Mouse (Mus musculus) neural tube, embryonic 13.5 days (tissue): Measurements from ENCODE around the gene Chrna4. TPM values are rescaled to one million over a fixed set of nuclear protein-coding genes. Genes with fewer than 3 reads are reported as not detected.

ENCODE experiments used
- ATAC-seq: fragments of 200-750 bp; cut with Nextera tagmentation; 2 replicates; pipeline ENCODE4 v1.8.0; 2017; ENCODE audit warnings: low read depth, mild to moderate bottlenecking, moderate TSS enrichment, moderate library complexity
- H3K27ac ChIP-seq: fragments of 300-500 bp; sonication (generic); replicated peaks from 2 replicates; pipeline ENCODE4 v1.5.1; 2015; ENCODE audit warnings: moderate library complexity, mild to moderate bottlenecking, inconsistent platforms
- H3K27me3 ChIP-seq: fragments of 300-500 bp; sonication (generic); 2 replicates; pipeline ENCODE4 v1.6.1; 2015; ENCODE audit warnings: mild to moderate bottlenecking, inconsistent platforms
- H3K36me3 ChIP-seq: fragments of 300-500 bp; sonication (generic); 2 replicates; pipeline ENCODE4 v1.6.1; 2015; ENCODE audit warnings: mild to moderate bottlenecking, inconsistent platforms
- H3K4me1 ChIP-seq: fragments of 300-500 bp; sonication (generic); replicated peaks from 2 replicates; pipeline ENCODE4 v1.6.1; 2015; ENCODE audit warnings: inconsistent platforms
- H3K4me2 ChIP-seq: fragments of 300-500 bp; sonication (generic); 2 replicates; pipeline ENCODE4 v1.6.1; 2015; ENCODE audit warnings: inconsistent platforms, mild to moderate bottlenecking, moderate library complexity
- H3K4me3 ChIP-seq: fragments of 300-500 bp; sonication (generic); 2 replicates; pipeline ENCODE4 v1.5.1; 2015; ENCODE audit warnings: mild to moderate bottlenecking, inconsistent platforms
- H3K9ac ChIP-seq: fragments of 300-500 bp; sonication (generic); 2 replicates; pipeline ENCODE4 v1.6.1; 2015; ENCODE audit warnings: moderate library complexity, mild to moderate bottlenecking, inconsistent platforms
- H3K9me3 ChIP-seq: fragments of 300-500 bp; sonication (generic); 2 replicates; pipeline ENCODE4 v1.6.1; 2016; ENCODE audit warnings: inconsistent platforms
- WGBS: fragments of 180-500 bp; shearing (Covaris S2); methylation state at CpG from one replicate; pipeline ENCODE4 v1.1.7; 2015; 5-methylcytosine and 5-hydroxymethylcytosine counted together
- polyA plus RNA-seq: library from polyadenylated mRNA; unstranded; fragments of >200 nt; fragmentation: Nextera tagmentation; extraction: Ambion mirVana; gene quantifications from 2 replicates; pipeline ENCODE4 v1.2.1, GENCODE M21; 2015

Chrna4 gene
- polyA plus RNA-seq, 1 experiment from 2014 or later, result 42.9 TPM

DNA sequence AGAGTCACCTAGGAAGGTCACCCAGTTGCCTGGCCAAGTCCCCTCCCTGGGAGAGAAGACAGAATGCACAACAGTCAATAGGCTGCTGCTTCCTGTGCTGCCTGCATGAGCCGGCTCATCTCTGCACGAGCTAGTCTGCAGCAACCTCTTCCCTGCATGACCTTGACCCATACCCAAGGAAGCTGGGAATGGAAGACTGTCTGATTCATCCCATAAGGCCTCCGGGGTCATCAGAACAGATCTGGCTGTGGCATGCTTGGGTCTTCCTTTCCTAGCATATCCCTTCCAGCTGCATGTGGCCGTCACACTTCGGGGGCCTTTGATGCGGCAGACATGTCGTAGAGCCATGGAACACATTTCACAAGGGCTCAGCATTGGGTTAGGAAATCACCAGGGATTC is 8.2 kb downstream of the Chrna4 start:
- Histone ChIP-seq H3K27me3 (peaks cover 7% of the 10 kb centered on the region), H3K27ac (no peak overlapping the region), H3K36me3 (peaks cover 34% of the 10 kb centered on the region), H3K4me2 (no peak overlapping the region), H3K9me3 (no peaks in the 10 kb centered on the region), H3K4me1 (peaks cover 62% of the 10 kb centered on the region), H3K4me3 (no peak overlapping the region), H3K9ac (no peak overlapping the region)
- whole genome bisulfite sequencing, result 84% methylated on average over 7 of the region's 7 CpGs
- no peak for ATAC-seq

DNA sequence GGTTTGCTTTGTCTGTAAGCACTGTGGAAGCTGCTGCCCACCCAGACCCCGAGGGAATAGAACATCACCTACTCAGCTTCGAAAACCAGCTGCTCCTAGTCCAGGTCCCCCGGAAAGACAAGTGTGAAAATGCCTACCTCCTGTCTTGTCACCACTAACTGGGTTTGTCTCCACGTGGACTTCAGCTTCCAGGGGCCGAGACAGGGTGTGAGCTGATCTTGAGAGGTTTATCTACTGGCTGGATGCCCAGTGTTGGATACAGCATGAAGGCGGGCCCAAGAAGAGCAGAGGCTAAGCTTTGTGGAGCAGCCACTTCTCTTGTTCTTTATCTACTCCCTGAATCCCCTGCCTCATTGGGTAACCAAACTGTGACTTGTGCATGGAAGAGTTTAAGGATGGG is 10.0 kb downstream of the Chrna4 start:
- H3K4me3 ChIP-seq, result no peak overlapping the region
- peaks cover 50% of the 10 kb centered on the region for H3K36me3 ChIP-seq
- no peak overlapping the region for H3K9ac ChIP-seq
- no peak overlapping the region for H3K27ac ChIP-seq
- H3K9me3 ChIP-seq, result no peaks in the 10 kb centered on the region
- no peak for ATAC-seq
- no peak overlapping the region for H3K4me2 ChIP-seq
- H3K4me1 ChIP-seq, result peaks cover 50% of the 10 kb centered on the region
- WGBS, result 52% methylated on average over 6 of the region's 6 CpGs
- no peaks in the 10 kb centered on the region for H3K27me3 ChIP-seq

DNA sequence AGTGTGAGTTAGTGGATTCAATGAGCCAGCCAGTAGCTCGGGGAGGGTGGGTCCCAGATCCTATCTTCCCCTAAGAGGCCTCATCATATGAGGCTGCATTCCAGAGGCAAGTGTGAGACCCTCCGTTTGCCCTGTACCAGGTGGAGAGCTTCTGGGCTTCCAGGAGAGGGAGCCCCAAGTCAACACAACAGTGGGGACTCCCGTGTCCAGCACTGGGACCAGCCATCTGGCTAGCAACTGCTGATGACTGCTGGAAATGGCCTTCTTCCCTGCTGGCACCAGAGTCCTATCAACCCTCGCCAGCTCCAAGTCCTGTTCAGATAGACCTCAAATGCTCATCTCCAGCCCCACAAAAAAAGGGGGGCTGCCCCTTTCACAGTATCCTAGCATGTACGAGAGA is 10.9 kb downstream of the Chrna4 start:
- WGBS, result 50% methylated on average over 5 of the region's 5 CpGs
- H3K36me3 ChIP-seq, result peaks cover 59% of the 10 kb centered on the region
- peaks cover 46% of the 10 kb centered on the region for H3K4me1 ChIP-seq
- no peak overlapping the region for H3K4me3 ChIP-seq
- no peaks in the 10 kb centered on the region for H3K9me3 ChIP-seq
- ATAC-seq, result no peak
- no peak overlapping the region for H3K27ac ChIP-seq
- H3K4me2 ChIP-seq, result no peak overlapping the region
- H3K9ac ChIP-seq, result no peak overlapping the region
- H3K27me3 ChIP-seq, result no peaks in the 10 kb centered on the region

DNA sequence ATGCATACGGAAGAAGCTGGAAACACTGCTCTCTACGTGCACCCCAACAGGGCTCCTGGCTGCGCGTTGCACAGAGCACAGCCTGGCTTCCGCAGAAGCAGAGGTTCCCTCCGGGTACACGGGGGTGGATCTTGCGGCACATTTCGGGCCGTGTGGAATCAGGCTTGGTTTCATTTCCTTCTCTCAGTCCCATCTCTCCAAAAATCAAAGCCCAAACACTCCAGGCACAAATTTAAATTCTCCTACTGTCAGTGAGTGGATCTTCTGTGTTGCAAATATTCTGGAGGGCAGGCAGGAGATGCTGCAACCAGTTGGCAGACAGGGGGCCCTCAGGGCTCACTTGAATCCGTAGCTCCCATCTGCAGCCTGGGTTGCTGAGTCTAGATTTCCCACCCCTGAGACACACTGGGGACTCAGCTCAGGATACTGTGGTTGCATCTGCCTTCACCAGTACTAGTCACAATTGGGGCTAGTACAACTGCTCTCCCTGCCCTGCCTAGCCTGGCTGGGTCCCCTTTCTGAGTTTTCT is 11.9 kb downstream of the Chrna4 start:
- H3K4me3 ChIP-seq, result no peak overlapping the region
- H3K27me3 ChIP-seq, result no peaks in the 10 kb centered on the region
- 83% methylated on average over 11 of the region's 11 CpGs for WGBS
- no peak overlapping the region for H3K27ac ChIP-seq
- H3K4me1 ChIP-seq, result peaks cover 46% of the 10 kb centered on the region
- H3K9ac ChIP-seq, result no peak overlapping the region
- no peak for ATAC-seq
- H3K9me3 ChIP-seq, result no peaks in the 10 kb centered on the region
- no peak overlapping the region for H3K4me2 ChIP-seq
- peaks cover 67% of the 10 kb centered on the region for H3K36me3 ChIP-seq

DNA sequence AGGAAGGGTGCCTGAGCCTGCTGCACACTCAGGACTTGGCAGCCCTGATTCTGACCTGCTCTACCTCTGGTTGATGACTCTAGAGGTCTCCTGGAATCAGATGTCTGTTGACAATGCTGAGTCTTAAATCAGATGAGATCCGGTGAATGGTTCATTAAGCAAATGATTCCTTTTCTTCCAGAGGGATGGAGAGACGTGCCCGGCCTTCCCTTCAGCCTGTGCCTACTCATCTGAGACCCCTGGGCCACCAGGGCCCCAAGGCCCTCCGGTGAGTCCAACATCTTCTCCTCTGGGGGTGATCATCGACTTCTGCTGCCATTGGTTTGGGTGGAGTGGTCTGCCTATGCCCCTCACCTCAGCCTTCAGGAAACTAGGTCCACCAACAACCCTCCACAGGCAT is 35.0 kb downstream of the Chrna4 start:
- Histone ChIP-seq H3K4me2 (no peak overlapping the region), H3K27me3 (no peaks in the 10 kb centered on the region), H3K4me3 (no peak overlapping the region), H3K27ac (no peak overlapping the region), H3K4me1 (no peaks in the 10 kb centered on the region; the same call in 1 of the 2 replicates), H3K36me3 (no peaks in the 10 kb centered on the region), H3K9ac (no peak overlapping the region), H3K9me3 (no peaks in the 10 kb centered on the region)
- WGBS, result 41% methylated on average over 5 of the region's 5 CpGs
- ATAC-seq, result no peak

DNA sequence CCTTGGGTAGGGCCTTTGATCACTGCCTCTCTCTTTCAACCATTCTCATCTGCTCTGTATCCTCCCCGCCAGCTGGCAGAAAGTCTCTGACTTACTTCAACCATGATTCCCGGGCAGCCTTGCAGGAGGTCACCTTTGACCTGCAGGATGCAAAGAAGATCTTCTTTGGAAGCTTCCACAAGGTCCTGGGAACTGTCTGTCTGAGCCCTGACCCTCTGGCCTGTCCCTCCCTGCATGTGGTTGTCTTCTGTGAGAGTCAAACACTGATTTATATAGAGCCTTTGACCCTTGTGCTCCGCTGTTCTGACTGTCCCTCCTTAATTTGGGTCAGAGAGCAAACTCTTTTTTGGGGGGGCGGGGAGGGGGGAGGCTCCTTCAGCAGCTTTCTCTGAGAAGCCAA is 36.3 kb downstream of the Chrna4 start:
- Histone ChIP-seq H3K9me3 (no peaks in the 10 kb centered on the region), H3K27me3 (no peaks in the 10 kb centered on the region), H3K27ac (no peak overlapping the region), H3K4me3 (no peak overlapping the region), H3K36me3 (no peaks in the 10 kb centered on the region), H3K4me2 (no peak overlapping the region), H3K9ac (no peak overlapping the region), H3K4me1 (no peaks in the 10 kb centered on the region; the same call in 1 of the 2 replicates)
- ATAC-seq, result no peak
- 22% methylated on average over 4 of the region's 4 CpGs for WGBS

DNA sequence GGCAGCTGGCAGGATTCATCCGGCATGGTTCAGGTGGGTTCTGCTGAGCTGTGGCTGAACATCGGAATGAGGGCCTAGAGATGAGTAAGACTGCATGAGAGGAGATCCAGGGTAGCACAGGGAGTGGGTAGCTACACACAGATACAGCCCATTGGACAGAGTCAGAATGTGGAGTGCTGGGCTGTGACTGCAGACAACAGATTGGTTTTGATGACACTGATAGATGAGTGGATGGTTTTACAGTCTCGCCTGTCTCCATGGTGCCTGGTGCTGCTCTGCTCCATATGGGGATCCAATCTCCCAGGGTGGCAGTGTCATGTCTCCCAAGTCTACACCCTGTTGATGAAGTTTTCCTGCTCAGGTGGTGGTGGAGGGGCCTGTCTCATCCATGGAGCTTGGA is 46.4 kb downstream of the Chrna4 start:
- peak; percentile 38 for ATAC-seq
- H3K9ac ChIP-seq, result no peak overlapping the region

DNA sequence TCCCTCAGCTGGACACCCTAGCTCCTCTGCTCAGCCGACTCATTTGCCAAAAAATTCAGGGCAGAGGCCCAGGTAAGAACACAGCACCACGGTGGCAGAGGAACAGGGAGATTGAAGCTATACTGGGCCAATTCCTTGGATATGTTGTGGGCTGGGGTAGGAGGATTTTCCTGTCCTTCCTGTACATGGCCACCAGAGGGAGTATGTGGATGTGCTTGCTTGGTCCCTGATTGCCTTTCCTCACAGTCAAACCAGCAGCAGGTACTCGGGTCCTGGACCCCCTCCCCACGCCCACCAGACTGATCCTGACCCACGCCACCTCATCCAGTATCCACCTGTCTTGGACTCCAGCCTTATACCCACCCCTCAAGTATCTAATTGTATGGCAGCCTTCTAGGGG is 46.9 kb downstream of the Chrna4 start:
- H3K4me2 ChIP-seq, result no peak overlapping the region
- no peaks in the 10 kb centered on the region for H3K4me1 ChIP-seq
- ATAC-seq, result peak; percentile 60
- H3K9ac ChIP-seq, result no peak overlapping the region
- H3K4me3 ChIP-seq, result no peak overlapping the region
- no peak overlapping the region for H3K27ac ChIP-seq
- no peaks in the 10 kb centered on the region for H3K27me3 ChIP-seq
- no peaks in the 10 kb centered on the region for H3K9me3 ChIP-seq
- 16% methylated on average over 5 of the region's 5 CpGs for WGBS
- H3K36me3 ChIP-seq, result no peaks in the 10 kb centered on the region

More for the DNA sequence above, 46.4 kb downstream of the Chrna4 start:
- no peaks in the 10 kb centered on the region for H3K36me3 ChIP-seq
- H3K27ac ChIP-seq, result no peak overlapping the region
- H3K27me3 ChIP-seq, result no peaks in the 10 kb centered on the region
- H3K4me3 ChIP-seq, result no peak overlapping the region
- no peak overlapping the region for H3K4me2 ChIP-seq
- no peaks in the 10 kb centered on the region for H3K4me1 ChIP-seq
- H3K9me3 ChIP-seq, result no peaks in the 10 kb centered on the region
- WGBS, result 79% methylated on average over 3 of the region's 3 CpGs

DNA sequence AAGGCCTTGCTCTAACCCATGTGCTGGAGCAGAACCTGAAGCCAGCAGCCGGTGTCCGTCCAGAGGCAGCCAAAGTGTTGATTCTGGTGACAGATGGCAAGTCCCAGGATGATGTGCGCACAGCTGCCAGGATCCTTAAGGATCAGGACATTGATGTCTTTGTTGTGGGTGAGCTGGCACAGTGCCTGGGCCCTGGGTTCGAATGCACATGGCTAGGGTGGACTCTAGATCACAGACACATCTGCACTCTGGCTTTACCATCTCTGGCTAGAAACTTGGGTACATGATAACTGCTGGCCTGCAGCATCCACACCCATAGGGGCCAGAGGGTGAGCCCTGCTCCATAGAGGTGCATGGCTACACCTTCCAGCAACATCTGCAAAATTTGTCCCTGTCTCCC is 47.9 kb downstream of the Chrna4 start:
- no peak overlapping the region for H3K4me3 ChIP-seq
- WGBS, result 70% methylated on average over 4 of the region's 4 CpGs

DNA sequence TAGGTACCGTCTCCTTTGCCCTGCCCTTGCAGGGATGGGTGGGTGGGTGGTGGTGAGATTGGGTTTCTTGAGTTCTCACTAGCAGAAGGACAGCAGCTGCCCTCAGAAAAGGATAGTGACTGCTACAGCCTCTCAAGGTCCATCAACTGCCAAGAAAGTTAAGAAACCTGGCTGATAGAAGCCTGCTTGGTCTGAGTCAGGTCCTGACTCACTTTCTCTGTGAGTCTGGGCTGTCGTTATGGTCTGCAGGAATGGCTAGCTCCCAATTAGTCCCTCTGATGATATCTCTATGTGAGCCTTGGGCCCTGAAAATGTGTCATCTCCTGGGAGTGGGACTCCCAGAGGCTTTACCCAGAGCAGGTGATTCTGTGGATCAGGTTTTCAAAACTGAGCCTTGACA is 49.0 kb downstream of the Chrna4 start:
- no peak for ATAC-seq
- Histone ChIP-seq H3K9ac (no peak overlapping the region), H3K4me1 (no peaks in the 10 kb centered on the region), H3K27me3 (no peaks in the 10 kb centered on the region), H3K36me3 (no peaks in the 10 kb centered on the region), H3K27ac (no peak overlapping the region), H3K9me3 (no peaks in the 10 kb centered on the region), H3K4me2 (no peak overlapping the region), H3K4me3 (no peak overlapping the region)
- WGBS, result 82% methylated on average over 2 of the region's 2 CpGs

More for the DNA sequence above, 47.9 kb downstream of the Chrna4 start:
- no peak overlapping the region for H3K27ac ChIP-seq
- no peaks in the 10 kb centered on the region for H3K36me3 ChIP-seq
- H3K4me2 ChIP-seq, result no peak overlapping the region
- ATAC-seq, result no peak
- H3K4me1 ChIP-seq, result no peaks in the 10 kb centered on the region
- no peaks in the 10 kb centered on the region for H3K9me3 ChIP-seq
- H3K9ac ChIP-seq, result no peak overlapping the region
- H3K27me3 ChIP-seq, result no peaks in the 10 kb centered on the region

DNA sequence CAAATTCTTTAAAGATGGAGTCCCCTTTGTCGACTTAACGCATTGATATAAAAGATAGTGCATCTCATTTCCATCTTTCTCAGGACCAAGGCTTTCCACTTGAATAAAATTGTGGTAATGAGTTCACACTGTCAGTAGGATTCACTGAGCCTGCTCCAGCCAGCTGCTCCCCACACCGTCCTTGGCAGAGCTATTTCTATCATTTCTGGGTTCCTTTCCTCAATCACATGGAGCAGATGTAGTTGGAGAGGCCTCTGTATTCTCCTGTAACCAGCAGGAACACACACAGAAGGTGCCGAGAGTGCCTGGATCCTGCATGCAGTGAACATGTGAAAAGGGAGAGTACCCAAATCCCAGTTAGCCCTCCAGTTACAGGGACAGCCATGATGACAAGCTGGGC is 53.0 kb downstream of the Chrna4 start:
- H3K4me1 ChIP-seq, result peaks cover 29% of the 10 kb centered on the region
- no peak overlapping the region for H3K4me2 ChIP-seq
- H3K9ac ChIP-seq, result no peak overlapping the region
- H3K27me3 ChIP-seq, result no peaks in the 10 kb centered on the region
- no peaks in the 10 kb centered on the region for H3K36me3 ChIP-seq
- no peak for ATAC-seq
- H3K9me3 ChIP-seq, result no peaks in the 10 kb centered on the region
- no peak overlapping the region for H3K27ac ChIP-seq
- 62% methylated on average over 4 of the region's 4 CpGs for WGBS
- H3K4me3 ChIP-seq, result no peak overlapping the region

DNA sequence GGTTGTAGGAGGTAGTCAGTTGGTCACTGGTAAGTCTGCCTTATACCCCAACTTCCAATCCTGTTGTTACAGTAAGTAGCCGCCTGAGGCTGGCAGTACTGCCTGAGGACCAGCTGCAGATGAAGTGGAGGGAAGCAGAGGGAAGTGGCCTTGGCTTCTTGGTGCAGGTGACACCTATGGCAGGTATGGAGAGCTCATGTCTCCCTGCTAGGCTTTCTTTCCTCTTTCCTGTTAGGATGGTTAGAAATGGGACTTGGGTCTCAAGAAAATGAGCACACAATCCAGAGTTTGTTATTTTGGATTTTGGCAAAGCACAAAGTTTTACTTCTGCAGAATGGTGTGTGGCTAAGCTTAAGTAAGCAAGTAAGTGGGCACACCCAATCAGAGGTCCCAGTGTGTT is 54.4 kb downstream of the Chrna4 start:
- peaks cover 8% of the 10 kb centered on the region for H3K36me3 ChIP-seq
- H3K4me1 ChIP-seq, result peaks cover 29% of the 10 kb centered on the region
- 88% methylated on average over 1 of the region's 1 CpGs for WGBS
- no peak overlapping the region for H3K9ac ChIP-seq
- H3K4me3 ChIP-seq, result no peak overlapping the region
- 0 out of 2 replicates have a peak, but pooled peaks have one; percentile 4 for ATAC-seq
- no peaks in the 10 kb centered on the region for H3K9me3 ChIP-seq
- H3K4me2 ChIP-seq, result no peak overlapping the region
- no peaks in the 10 kb centered on the region for H3K27me3 ChIP-seq
- H3K27ac ChIP-seq, result no peak overlapping the region; the same call in 1 of the 2 replicates

DNA sequence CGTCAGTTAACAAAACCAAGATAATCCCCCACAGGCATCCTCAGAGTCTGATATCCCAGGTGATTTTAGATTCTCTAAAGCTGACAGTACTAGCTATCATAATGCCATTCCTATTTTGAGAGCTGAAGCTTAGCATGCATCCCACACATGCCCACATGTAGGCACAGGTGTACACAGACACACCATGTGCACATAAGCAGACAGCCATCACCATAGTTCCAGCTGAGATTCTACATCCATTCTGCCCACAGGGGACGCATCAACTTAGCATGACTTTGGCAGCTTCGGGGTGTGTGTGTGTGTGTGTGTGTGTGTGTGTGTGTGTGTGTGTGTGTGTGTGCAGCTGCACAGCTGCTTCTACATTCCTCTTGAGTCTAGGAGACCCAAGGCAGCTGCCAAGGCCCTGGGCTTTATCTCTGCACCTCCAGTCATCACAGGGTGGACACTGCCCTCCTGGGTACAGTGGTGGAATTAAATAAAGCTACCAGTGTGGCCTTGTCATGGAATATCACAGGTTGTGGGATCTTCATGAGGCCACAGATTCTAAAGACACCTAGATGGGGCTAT is 54.9 kb downstream of the Chrna4 start:
- Histone ChIP-seq H3K4me2 (no peak overlapping the region), H3K27ac (peak overlapping the region; percentile 42), H3K27me3 (no peaks in the 10 kb centered on the region), H3K4me1 (peaks cover 29% of the 10 kb centered on the region), H3K9me3 (no peaks in the 10 kb centered on the region), H3K9ac (no peak overlapping the region; the same call in 1 of the 2 replicates), H3K4me3 (no peak overlapping the region), H3K36me3 (peaks cover 13% of the 10 kb centered on the region)
- ATAC-seq, result peak; percentile 65
- 44% methylated on average over 3 of the region's 3 CpGs for WGBS
